Mouse (Mus musculus) olfactory bulb, adult 2 months (tissue): Measurements from ENCODE around the gene Glp2r. TPM values are rescaled to one million over a fixed set of nuclear protein-coding genes. Genes with fewer than 3 reads are reported as not detected.

Experiments
- H3K27ac ChIP-seq: fragments of 200-500 bp; 2 replicates; pipeline ENCODE4 v1.5.1; 2012; ENCODE audit warnings: low read depth, low read length; ENCODE audit not compliant: insufficient read depth
- H3K4me1 ChIP-seq: fragments of 200-500 bp; 2 replicates; pipeline ENCODE4 v1.6.1; 2012; ENCODE audit warnings: low read length; ENCODE audit not compliant: control insufficient read depth, insufficient read depth
- H3K4me3 ChIP-seq: fragments of 200-500 bp; 2 replicates; pipeline ENCODE4 v1.5.1; 2012; ENCODE audit warnings: mild to moderate bottlenecking, low read depth, low read length, moderate library complexity; ENCODE audit not compliant: insufficient read depth
- CTCF ChIP-seq: fragments of 200-500 bp; IDR thresholded peaks from 2 replicates; pipeline ENCODE4 v1.5.1; 2012; ENCODE audit warnings: low read depth, mild to moderate bottlenecking, low read length, moderate library complexity; ENCODE audit not compliant: insufficient read depth
- POLR2A ChIP-seq: fragments of 200-500 bp; IDR thresholded peaks from 2 replicates; pipeline ENCODE4 v1.6.1; 2012; ENCODE audit warnings: mild to moderate bottlenecking, low read depth, low read length, moderate library complexity; ENCODE audit not compliant: insufficient read depth
- WGBS: fragments of 180-500 bp; shearing (Covaris S2); methylation state at CpG from one replicate; pipeline ENCODE4 v1.1.7; 2018; 5-methylcytosine and 5-hydroxymethylcytosine counted together
- polyA plus RNA-seq: library from polyadenylated mRNA; stranded (reverse); fragments of >200 nt; gene quantifications from 2 replicates; pipeline ENCODE4 v1.2.4, GENCODE M21; 2012; ENCODE audit warnings: low replicate concordance; ENCODE audit not compliant: missing spikeins, insufficient read depth, insufficient read length

Glp2r gene
- polyA plus RNA-seq, 1 experiment = not detected

GRCm38 (mm10) chr11:67649971-67650707 is 120.8 kb downstream of the Glp2r start:
- Histone ChIP-seq H3K4me1 (peaks cover 49% of the 10 kb centered on the region), H3K4me3 (no peak overlapping the region), H3K27ac (0 out of 2 replicates have a peak overlapping the region, but pooled peaks have one; percentile 19)
- no peak for TF ChIP-seq CTCF
- no peak for TF ChIP-seq POLR2A
- 69% methylated on average over 10 of the region's 10 CpGs for WGBS

- 47% methylated on average over 11 of the region's 11 CpGs for WGBS
- Histone ChIP-seq H3K4me3 (no peak overlapping the region), H3K27ac (no peak overlapping the region; the same call in 1 of the 2 replicates), H3K4me1 (peaks cover 41% of the 10 kb centered on the region)
- TF ChIP-seq CTCF (no peak), POLR2A (no peak)
Measured at GRCm38 (mm10) chr11:67648651-67649407, 122.1 kb downstream of the Glp2r start.

GRCm38 (mm10) chr11:67647745-67648144 is 123.2 kb downstream of the Glp2r start:
- WGBS = 52% methylated on average over 5 of the region's 5 CpGs
- Histone ChIP-seq H3K4me3 (no peak overlapping the region), H3K4me1 (peaks cover 35% of the 10 kb centered on the region), H3K27ac (no peak overlapping the region)
- TF ChIP-seq POLR2A (no peak), CTCF (peak; percentile 79)

GRCm38 (mm10) chr11:67644632-67645149 is 126.3 kb downstream of the Glp2r start:
- peaks cover 12% of the 10 kb centered on the region for H3K4me1 ChIP-seq
- no peak overlapping the region for H3K4me3 ChIP-seq
- no peak for TF ChIP-seq CTCF
- no peak for TF ChIP-seq POLR2A
- no peak overlapping the region for H3K27ac ChIP-seq
- WGBS = 74% methylated on average over 6 of the region's 6 CpGs

- 81% methylated on average over 3 of the region's 3 CpGs for WGBS
- Histone ChIP-seq H3K4me1 (peaks cover 12% of the 10 kb centered on the region), H3K4me3 (no peak overlapping the region), H3K27ac (no peak overlapping the region)
- TF ChIP-seq POLR2A (no peak), CTCF (no peak)
Measured at GRCm38 (mm10) chr11:67643465-67643864, 127.5 kb downstream of the Glp2r start.

GRCm38 (mm10) chr11:67642835-67643234 is 128.1 kb downstream of the Glp2r start:
- Histone ChIP-seq H3K27ac (no peak overlapping the region), H3K4me3 (no peak overlapping the region), H3K4me1 (peaks cover 11% of the 10 kb centered on the region)
- WGBS = 85% methylated on average over 5 of the region's 5 CpGs
- TF ChIP-seq CTCF = no peak
- no peak for TF ChIP-seq POLR2A

- TF ChIP-seq POLR2A (no peak), CTCF (no peak)
- H3K4me3 ChIP-seq = no peak overlapping the region
- H3K4me1 ChIP-seq = peaks cover 11% of the 10 kb centered on the region
- 97% methylated on average over 8 of the region's 8 CpGs for WGBS
- H3K27ac ChIP-seq = no peak overlapping the region
Measured at GRCm38 (mm10) chr11:67642421-67642820, 128.5 kb downstream of the Glp2r start.

GRCm38 (mm10) chr11:67640299-67640698 is 130.7 kb downstream of the Glp2r start:
- TF ChIP-seq POLR2A (no peak), CTCF (no peak)
- Histone ChIP-seq H3K4me1 (peaks cover 16% of the 10 kb centered on the region), H3K4me3 (no peak overlapping the region), H3K27ac (no peak overlapping the region)
- 92% methylated on average over 6 of the region's 6 CpGs for WGBS

- WGBS = 69% methylated on average over 3 of the region's 3 CpGs
- Histone ChIP-seq H3K4me1 (peaks cover 12% of the 10 kb centered on the region), H3K4me3 (no peak overlapping the region), H3K27ac (no peak overlapping the region)
- TF ChIP-seq POLR2A (no peak), CTCF (no peak)
Measured at GRCm38 (mm10) chr11:67638401-67638800, 132.6 kb downstream of the Glp2r start.
